Mouse (Mus musculus) limb, embryonic 11.5 days (tissue): ENCODE results near the gene Liph. TPM values are rescaled to one million over a fixed set of nuclear protein-coding genes. Genes with fewer than 3 reads are reported as not detected.
"Not testable (repeated sequence)": the region's sequence is repeated elsewhere in the genome, so short reads cannot be mapped to it uniquely, and the experiment has no call there.

ENCODE experiments used
- ATAC-seq: fragments of 200-750 bp; cut with Nextera tagmentation; 2 replicates; pipeline ENCODE4 v1.8.0; 2017; ENCODE audit warnings: low read depth; ENCODE audit not compliant: insufficient number of reproducible peaks, low FRiP score, low TSS enrichment
- DNase-seq: peaks from one replicate; pipeline ENCODE4 v3.0.0-alpha.2; 2015; ENCODE audit warnings: low spot score
- H3K27ac ChIP-seq: fragments of 300-500 bp; sonication (generic); replicated peaks from 2 replicates; pipeline ENCODE4 v1.5.1; 2014; ENCODE audit warnings: low read depth, mild to moderate bottlenecking, low read length
- H3K27me3 ChIP-seq: fragments of 300-500 bp; sonication (generic); 2 replicates; pipeline ENCODE4 v1.6.1; 2014; ENCODE audit warnings: mild to moderate bottlenecking, low read length, mixed read lengths; ENCODE audit not compliant: control insufficient read depth, insufficient read depth
- H3K36me3 ChIP-seq: fragments of 300-500 bp; sonication (generic); 2 replicates; pipeline ENCODE4 v1.6.1; 2014; ENCODE audit warnings: mild to moderate bottlenecking, low read length, moderate library complexity, mixed read lengths; ENCODE audit not compliant: control insufficient read depth, insufficient read depth
- H3K4me1 ChIP-seq: fragments of 300-500 bp; sonication (generic); 2 replicates; pipeline ENCODE4 v1.6.1; 2014; ENCODE audit warnings: low read length, mixed read lengths; ENCODE audit not compliant: control insufficient read depth, insufficient read depth
- H3K4me2 ChIP-seq: fragments of 300-500 bp; sonication (generic); 2 replicates; pipeline ENCODE4 v1.6.1; 2014; ENCODE audit warnings: low read depth, mild to moderate bottlenecking, moderate library complexity; ENCODE audit not compliant: severe bottlenecking
- H3K4me3 ChIP-seq: fragments of 300-500 bp; sonication (generic); 2 replicates; pipeline ENCODE4 v1.5.1; 2014; ENCODE audit warnings: low read depth, low read length
- H3K9ac ChIP-seq: fragments of 300-500 bp; sonication (generic); 2 replicates; pipeline ENCODE4 v1.6.1; 2014; ENCODE audit warnings: mild to moderate bottlenecking, low read length
- H3K9me3 ChIP-seq: fragments of 300-500 bp; sonication (generic); 2 replicates; pipeline ENCODE4 v1.6.1; 2016; ENCODE audit warnings: low read length; ENCODE audit not compliant: control insufficient read depth
- WGBS: fragments of 180-500 bp; shearing (Covaris S2); extraction: QIAGEN DNeasy Blood & Tissue Kit; methylation state at CpG from one replicate; pipeline ENCODE4 v1.1.7; 2014; 5-methylcytosine and 5-hydroxymethylcytosine counted together
- polyA plus RNA-seq: library from polyadenylated mRNA; unstranded; fragments of >200 nt; fragmentation: Nextera tagmentation; extraction: Ambion mirVana; gene quantifications from 2 replicates; pipeline ENCODE4 v1.2.1, GENCODE M21; 2014

The Liph gene
- polyA plus RNA-seq, 1 experiment from 2014 or later: 0.19 TPM

DNA sequence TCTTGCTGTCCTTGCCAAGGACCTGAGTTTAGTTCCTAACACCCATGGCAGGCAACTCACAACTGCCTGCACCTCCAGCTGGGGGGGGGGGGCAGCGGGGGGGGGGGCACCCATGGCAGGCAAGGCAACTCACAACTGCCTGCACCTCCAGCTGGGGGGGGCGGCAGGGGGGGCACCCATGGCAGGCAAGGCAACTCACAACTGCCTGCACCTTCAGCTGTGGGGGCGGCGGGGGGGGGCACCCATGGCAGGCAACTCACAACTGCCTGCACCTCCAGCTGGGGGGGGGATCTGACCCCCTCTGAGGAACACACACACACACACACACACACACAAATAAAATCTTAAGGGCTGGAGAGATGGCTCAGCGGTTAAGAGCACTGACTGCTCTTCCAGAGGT is 25.6 kb downstream of the Liph start:
- H3K36me3 ChIP-seq: no peaks in the 10 kb centered on the region
- 81% methylated on average over 5 of the region's 5 CpGs for WGBS
- no peak overlapping the region for H3K4me3 ChIP-seq
- no peak overlapping the region for H3K4me2 ChIP-seq
- no peak overlapping the region for H3K9ac ChIP-seq
- no peak overlapping the region for H3K27ac ChIP-seq
- DNase-seq (no peak), ATAC-seq (0 out of 2 replicates have a peak, but pooled peaks have one; percentile 54)
- no peaks in the 10 kb centered on the region for H3K4me1 ChIP-seq
- no peaks in the 10 kb centered on the region for H3K9me3 ChIP-seq
- no peaks in the 10 kb centered on the region for H3K27me3 ChIP-seq

DNA sequence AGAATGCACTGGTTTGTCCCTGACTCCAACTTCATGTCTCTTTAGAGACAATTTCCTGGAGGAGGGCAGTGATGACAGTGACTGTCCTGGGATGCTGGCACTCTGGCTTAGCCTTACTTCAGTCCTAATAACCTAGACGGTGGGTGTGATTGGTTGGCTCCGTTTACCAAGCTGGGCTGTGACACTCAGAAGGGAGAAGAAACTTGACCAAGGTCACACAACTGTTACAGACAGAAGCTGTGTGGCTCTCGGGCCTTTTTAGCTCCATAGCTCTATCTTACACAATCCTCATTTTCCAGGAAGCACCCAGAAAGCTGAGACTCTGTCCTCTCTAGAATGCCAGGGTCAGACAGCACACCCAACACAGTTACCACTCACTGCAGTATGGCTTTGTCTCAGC is 29.9 kb downstream of the Liph start:
- DNase-seq: no peak
- Histone ChIP-seq H3K4me2 (no peak overlapping the region), H3K9me3 (no peaks in the 10 kb centered on the region), H3K27me3 (no peaks in the 10 kb centered on the region), H3K36me3 (no peaks in the 10 kb centered on the region), H3K4me3 (no peak overlapping the region), H3K4me1 (no peaks in the 10 kb centered on the region), H3K27ac (no peak overlapping the region), H3K9ac (no peak overlapping the region)
- WGBS: 73% methylated on average over 3 of the region's 3 CpGs
- no peak for ATAC-seq

DNA sequence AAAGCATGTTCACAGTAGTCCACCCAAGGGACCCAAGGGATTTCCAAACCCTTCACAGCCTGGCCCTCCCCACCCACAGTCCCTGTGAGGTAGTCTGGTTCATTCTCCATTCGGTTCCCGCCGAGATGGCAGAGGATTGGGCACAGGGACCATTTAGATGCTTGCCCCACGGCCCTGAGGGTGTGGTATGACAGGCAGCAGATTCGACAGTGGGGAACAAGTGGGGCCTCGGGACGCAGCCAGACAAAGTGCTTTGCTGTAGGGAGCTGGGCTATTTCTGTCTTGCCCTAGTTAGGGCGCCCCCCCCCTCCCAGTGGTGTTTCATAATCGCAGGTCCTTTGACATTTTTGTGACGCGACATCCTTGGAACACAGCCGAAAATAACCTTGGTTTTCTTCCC is 39.9 kb downstream of the Liph start:
- Histone ChIP-seq H3K27me3 (no peaks in the 10 kb centered on the region), H3K9ac (no peak overlapping the region), H3K4me3 (no peak overlapping the region), H3K36me3 (no peaks in the 10 kb centered on the region), H3K27ac (no peak overlapping the region), H3K9me3 (no peaks in the 10 kb centered on the region), H3K4me1 (no peaks in the 10 kb centered on the region), H3K4me2 (no peak overlapping the region)
- 88% methylated on average over 12 of the region's 12 CpGs for WGBS
- ATAC-seq (no peak), DNase-seq (no peak)

DNA sequence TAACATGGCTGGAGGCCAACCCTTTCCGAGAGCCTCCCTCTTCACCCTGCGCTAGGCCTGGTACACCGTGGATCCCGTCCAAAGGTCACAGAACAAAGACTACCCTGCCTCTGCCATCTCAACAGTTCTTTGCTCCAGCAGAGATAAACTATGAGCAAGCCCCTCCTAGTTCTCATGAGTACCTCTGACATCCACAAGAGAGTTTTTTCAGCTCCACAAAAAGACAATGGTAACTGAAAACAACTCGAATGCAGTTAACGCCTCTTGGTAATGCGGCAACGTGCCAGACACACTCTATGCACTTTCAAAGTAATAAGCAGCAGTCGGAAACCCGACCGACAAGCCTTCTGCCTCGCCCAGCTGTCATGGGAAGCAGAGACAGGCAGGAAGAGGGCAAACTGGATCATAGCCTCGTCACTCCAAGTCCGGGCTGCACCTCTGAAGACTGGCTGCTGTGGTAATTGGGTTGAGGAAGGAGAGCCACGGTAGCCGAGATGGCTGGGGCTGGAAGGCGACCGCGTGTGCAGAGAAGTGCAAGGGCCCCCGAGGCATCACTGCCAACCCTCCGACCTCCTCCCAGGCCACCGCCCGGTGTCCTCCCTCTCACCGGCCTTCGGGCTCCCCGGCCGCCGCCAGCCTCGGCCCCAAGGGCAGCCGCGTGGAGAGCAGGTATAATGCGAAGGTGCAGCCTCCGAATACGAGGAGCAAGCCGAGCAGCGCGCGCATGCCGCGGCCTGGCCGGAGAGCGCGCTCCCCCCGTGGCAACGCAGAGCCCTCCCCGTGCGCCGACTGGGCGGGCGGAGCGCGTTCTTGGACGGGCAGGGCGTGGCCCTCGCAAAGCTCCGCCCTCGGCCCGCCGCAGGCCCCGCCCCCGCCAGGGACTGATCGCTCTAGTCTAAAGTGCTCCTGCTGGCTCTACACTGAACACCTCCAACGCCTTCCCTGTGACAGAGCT is 48.4 kb downstream of the Liph start, which contains the start of gene Tmem41a:
TSS of gene Tmem41a (minus strand) at position 792 of the 955 bp plus-strand sequence.
- peak within 1 kb of the TSS; percentile 77 for H3K9ac ChIP-seq
- H3K4me1 ChIP-seq: no peaks in the 10 kb centered on the region; the same call in 1 of the 2 replicates
- no peaks in the 10 kb centered on the region for H3K36me3 ChIP-seq
- peak; percentile 94 for ATAC-seq
- H3K4me2 ChIP-seq: peak within 1 kb of the TSS; percentile 82
- 2% methylated on average over 63 of the region's 63 CpGs for WGBS
- DNase-seq: peak; percentile 91
- peak within 1 kb of the TSS; percentile 72 for H3K4me3 ChIP-seq
- no peaks in the 10 kb centered on the region for H3K27me3 ChIP-seq
- no peak within 1 kb of the TSS for H3K27ac ChIP-seq
- no peaks in the 10 kb centered on the region; the same call in 1 of the 2 replicates for H3K9me3 ChIP-seq

DNA sequence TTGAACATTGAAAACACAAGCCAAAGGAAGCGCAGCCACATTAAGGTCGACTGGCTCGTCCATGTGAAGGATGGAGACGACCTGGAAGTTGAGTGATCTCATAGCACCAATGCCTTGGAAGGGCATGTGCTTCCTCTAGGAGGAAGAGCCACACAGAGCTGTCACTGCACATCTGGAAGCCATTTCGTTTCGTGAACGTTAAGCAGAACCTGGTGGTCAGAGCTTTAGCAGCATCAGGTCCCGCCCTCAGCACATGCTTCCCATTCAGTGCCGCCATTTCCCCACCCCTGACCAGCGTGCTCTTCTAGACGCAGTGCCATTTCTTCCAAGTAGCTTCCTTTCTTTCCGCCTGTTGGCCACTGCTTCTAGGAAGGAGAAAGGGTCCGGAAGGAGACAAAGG is 67.0 kb downstream of the Liph start:
- H3K4me1 ChIP-seq: no peaks in the 10 kb centered on the region
- no peak overlapping the region for H3K9ac ChIP-seq
- no peak overlapping the region for H3K27ac ChIP-seq
- H3K36me3 ChIP-seq: peaks cover 2% of the 10 kb centered on the region
- no peak for ATAC-seq
- H3K4me3 ChIP-seq: no peak overlapping the region
- no peak overlapping the region for H3K4me2 ChIP-seq
- 49% methylated on average over 13 of the region's 13 CpGs for WGBS
- no peaks in the 10 kb centered on the region for H3K27me3 ChIP-seq
- DNase-seq: no peak
- no peaks in the 10 kb centered on the region for H3K9me3 ChIP-seq

DNA sequence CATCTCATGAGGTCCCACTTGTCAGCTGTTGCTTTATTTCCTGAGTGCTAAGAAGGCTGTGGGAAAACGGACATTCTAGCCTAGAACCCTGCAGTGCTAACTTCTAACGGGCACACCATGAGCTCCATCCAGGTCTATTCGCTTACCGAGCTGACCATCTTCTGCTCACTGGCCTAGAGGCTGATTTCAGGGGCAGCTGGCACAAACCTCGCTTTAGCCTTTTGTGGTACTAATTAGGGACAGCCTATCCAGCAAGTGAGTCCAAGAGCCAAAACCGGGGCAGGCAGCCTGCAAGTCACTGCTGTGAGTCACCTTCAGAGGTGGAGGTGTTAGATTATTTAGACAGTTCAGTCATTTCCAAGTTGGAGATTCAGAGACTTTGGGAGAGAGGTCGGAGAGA is 78.8 kb downstream of the Liph start:
- Histone ChIP-seq H3K9me3 (no peaks in the 10 kb centered on the region), H3K27ac (no peak overlapping the region), H3K36me3 (no peaks in the 10 kb centered on the region), H3K4me3 (no peak overlapping the region), H3K4me1 (no peaks in the 10 kb centered on the region), H3K27me3 (no peaks in the 10 kb centered on the region), H3K9ac (no peak overlapping the region), H3K4me2 (no peak overlapping the region)
- 57% methylated on average over 7 of the region's 7 CpGs for WGBS
- ATAC-seq (no peak), DNase-seq (no peak)

DNA sequence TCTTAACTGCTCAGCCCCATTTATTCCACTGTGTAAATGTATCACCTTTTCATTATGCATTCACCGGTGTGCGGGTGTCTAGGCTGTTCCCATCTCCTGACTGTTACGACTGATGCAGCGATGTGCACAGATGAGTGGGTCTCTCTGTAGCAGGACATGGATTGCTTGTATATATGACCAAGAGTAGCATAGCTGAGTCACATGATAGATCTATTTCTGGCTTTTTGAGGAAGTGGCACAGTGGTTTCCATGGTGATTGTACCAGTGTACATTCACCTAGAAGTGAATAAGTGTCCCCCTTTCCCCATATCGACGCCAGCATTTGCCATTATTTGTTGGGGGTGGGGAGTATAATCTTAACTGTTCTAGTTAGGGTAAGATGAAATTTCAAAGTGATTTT is 82.1 kb downstream of the Liph start:
- DNase-seq: no peak
- H3K36me3 ChIP-seq: no peaks in the 10 kb centered on the region
- 92% methylated on average over 6 of the region's 6 CpGs for WGBS
- no peak overlapping the region for H3K4me3 ChIP-seq
- H3K4me1 ChIP-seq: no peaks in the 10 kb centered on the region
- no peak for ATAC-seq
- no peak overlapping the region for H3K27ac ChIP-seq
- H3K4me2 ChIP-seq: no peak overlapping the region
- H3K27me3 ChIP-seq: no peaks in the 10 kb centered on the region
- no peak overlapping the region for H3K9ac ChIP-seq
- no peaks in the 10 kb centered on the region for H3K9me3 ChIP-seq

DNA sequence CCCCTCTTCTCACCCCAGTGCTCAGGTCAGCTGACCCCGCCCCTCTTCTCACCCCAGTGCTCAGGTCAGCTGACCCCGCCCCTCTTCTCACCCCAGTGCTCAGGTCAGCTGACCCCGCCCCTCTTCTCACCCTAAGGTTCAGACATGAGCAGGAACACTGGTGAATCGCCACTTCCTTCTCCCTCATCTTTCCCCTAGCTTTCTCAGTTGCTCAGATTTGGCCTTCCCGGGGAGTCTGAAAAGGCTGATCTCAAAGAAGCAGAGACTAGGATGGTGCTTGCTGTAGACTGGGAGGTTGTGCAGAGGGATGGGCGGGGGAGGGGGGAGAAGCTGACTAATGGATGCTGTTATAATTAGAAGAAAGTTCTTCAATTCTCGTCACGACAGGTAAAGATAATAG is 86.6 kb downstream of the Liph start:
- H3K27me3 ChIP-seq, H3K4me3 ChIP-seq, H3K4me1 ChIP-seq, DNase-seq, H3K27ac ChIP-seq, H3K9ac ChIP-seq, H3K36me3 ChIP-seq, H3K4me2 ChIP-seq, H3K9me3 ChIP-seq, ATAC-seq: not testable (repeated sequence)
- 30% methylated on average over 7 of the region's 8 CpGs for WGBS
